Mouse (Mus musculus): ENCODE data around the gene Pde10a. TPM values are rescaled to one million over a fixed set of nuclear protein-coding genes. Genes with fewer than 3 reads are reported as not detected.

Pde10a gene
- polyA plus RNA-seq, 1 experiment from 2014 or later: 3.5 TPM

DNA sequence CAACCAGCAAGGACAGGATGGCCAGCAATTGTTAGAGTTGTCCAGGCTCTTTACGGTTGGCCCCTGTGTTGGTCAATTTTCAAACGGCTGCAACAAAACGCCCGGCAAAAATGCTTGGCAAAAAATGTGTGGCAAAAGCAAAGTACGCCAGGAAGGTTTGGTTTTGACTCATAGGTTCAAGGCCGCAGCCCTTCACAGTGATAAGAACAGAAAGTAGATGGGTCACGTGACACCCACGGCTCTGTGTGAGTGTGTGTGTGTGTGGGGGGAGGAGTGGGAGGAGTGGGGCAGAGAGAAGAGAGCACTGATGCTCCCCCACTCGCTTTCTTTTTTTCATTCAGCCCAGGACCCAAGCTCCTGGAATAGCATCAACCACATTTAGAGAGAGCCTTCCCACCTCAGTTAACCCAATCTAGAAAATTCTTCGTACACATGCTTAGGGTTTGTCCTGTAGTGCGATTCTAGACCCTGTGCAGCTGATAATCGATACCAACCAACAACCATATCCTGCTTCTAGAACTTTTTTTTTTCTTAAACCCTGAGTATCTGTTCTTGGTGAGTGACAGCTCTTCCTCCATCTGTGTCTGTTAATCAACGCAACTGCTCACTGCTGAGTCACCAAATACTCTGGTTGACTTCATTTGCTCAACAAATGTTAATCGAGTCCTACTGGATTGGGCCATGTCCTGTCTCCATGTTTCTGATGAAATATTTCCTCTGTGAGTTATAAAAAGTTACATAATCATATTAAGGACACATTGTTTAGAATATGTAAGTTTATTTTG, 37.1 kb downstream of the Pde10a start:
- no peak for DNase-seq (ENCODE audit: low spot score)
- H3K4me1 ChIP-seq: no peaks in the 10 kb centered on the region
- H3K36me3 ChIP-seq: no peaks in the 10 kb centered on the region
- H3K27ac ChIP-seq: no peak overlapping the region
- WGBS: 77% methylated on average over 14 of the region's 14 CpGs
- H3K4me3 ChIP-seq: no peak overlapping the region
- H3K9me3 ChIP-seq: no peaks in the 10 kb centered on the region
- H3K27me3 ChIP-seq (ENCODE audit: insufficient read depth, poor library complexity, severe bottlenecking): peaks cover 6% of the 10 kb centered on the region; the same call in 1 of the 2 replicates

DNA sequence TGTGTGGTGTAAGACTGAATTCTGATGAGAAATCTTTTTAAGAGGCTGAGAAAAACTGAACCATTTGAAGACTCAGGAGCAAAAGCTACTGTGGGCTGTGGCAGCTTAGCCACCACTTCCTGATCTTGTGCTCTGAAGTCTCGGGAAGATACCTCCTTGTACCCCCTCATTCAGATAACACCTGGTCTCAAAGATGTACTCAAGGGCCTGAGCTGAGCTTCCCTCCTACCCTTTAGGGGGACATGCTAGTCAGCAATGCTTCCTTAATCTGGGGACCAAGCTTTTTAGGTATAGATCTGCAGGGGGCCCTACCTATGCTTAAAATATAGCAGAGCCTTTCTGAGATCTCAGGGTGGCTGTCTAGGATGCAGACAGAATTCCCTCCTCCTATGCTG, 37.7 kb downstream of the Pde10a start:
- Histone ChIP-seq H3K4me3 (no peak overlapping the region), H3K36me3 (no peaks in the 10 kb centered on the region), H3K9me3 (no peaks in the 10 kb centered on the region), H3K27me3 (ENCODE audit: insufficient read depth, poor library complexity, severe bottlenecking) (peaks cover 4% of the 10 kb centered on the region; the same call in 1 of the 2 replicates), H3K4me1 (no peaks in the 10 kb centered on the region), H3K27ac (no peak overlapping the region)
- DNase-seq (ENCODE audit: low spot score): no peak
- 56% methylated on average over 1 of the region's 1 CpGs for WGBS

DNA sequence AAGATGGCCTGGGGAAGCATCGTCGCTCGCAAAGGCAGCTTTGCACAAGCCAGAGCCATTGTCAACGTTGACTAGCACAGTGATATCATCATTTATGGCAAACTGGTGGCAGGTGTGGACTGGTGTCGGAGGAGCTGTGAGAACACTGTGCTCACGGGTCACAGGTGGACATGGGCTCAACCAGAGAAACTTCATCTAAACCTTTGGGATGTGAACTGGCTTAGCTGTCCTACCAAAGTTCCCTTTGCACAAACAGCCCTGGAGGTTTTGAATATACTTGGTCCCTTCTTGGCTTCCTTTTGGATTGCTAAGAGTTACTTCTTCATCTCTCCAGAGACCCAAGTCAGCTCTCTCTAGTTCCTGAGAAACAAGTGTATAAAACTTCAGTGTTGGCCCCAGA, 41.7 kb downstream of the Pde10a start, which contains the start of gene Gm17087:
Gene Gm17087 (minus strand): TSS at position 101 of the 400 bp plus-strand sequence.
- 85% methylated on average over 6 of the region's 6 CpGs for WGBS
- H3K36me3 ChIP-seq: no peaks in the 10 kb centered on the region

DNA sequence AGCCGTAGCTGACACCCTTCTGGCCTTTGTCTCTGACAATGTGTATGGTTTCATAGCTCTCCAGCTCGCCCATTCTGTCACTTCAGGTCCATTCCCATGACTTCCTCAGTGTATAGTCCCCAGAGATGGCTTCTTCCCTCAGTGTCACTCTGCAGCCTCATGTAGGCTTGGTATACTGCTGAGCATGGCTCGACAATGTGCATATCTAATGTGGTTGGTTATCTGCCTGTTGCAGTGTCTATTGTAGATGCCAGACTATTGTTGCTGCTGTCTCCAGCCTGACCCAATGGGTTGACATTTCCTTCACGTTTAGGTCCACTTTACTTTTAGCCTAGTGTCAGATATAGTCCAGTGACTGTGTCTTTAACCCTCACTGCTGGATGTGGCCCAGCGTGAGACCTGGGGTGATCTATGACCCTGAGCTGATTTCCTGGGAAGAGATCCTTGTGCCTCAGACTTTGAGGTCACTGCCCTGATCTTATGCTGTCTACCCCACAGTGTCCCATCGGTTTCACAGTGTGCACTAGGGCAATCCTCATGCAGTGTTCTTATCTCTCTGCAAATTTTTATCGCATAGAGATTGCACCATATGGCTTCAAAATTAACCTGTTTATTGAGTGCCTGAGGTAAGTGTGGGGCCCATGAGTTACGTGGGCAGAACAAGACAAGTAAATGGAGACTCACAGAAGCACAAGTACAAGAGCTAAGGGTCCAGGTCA, 48.5 kb downstream of the Pde10a start:
- Histone ChIP-seq H3K27me3 (ENCODE audit: insufficient read depth, poor library complexity, severe bottlenecking) (0 out of 2 replicates have a peak, but pooled peaks cover 4% of the 10 kb centered on the region), H3K27ac (no peak overlapping the region)
- WGBS: 65% methylated on average over 8 of the region's 8 CpGs

More for the DNA sequence above, 41.7 kb downstream of the Pde10a start, which contains the start of gene Gm17087:
- Histone ChIP-seq H3K9me3 (no peaks in the 10 kb centered on the region), H3K4me1 (no peaks in the 10 kb centered on the region), H3K27me3 (ENCODE audit: insufficient read depth, poor library complexity, severe bottlenecking) (0 out of 2 replicates have a peak, but pooled peaks cover 4% of the 10 kb centered on the region), H3K4me3 (no peak within 1 kb of the TSS), H3K27ac (no peak within 1 kb of the TSS)
- no peak for DNase-seq (ENCODE audit: low spot score)

DNA sequence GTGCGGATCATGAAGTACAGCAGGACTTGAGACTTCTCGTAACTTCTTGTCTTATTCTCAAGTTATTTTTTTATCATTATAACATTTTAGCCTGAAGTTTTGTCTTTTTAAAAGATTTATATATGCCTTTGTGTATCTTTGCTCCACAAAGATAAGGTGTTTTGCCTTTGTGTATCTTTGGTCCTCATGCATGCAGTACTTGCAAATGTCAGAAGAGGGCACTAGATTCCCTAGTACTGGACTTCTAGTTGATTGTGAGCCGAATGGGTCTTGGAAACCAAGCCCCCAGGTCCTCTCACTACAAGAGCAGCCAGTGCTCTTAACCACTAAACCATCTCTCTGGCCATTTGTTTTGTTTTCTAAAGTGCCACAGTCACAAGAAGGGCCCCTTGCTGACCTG, 55.2 kb downstream of the Pde10a start:
- no peaks in the 10 kb centered on the region for H3K36me3 ChIP-seq
- DNase-seq (ENCODE audit: low spot score): no peak
- no peak overlapping the region for H3K4me3 ChIP-seq
- no peaks in the 10 kb centered on the region for H3K9me3 ChIP-seq
- H3K27ac ChIP-seq: no peak overlapping the region
- WGBS: 65% methylated on average over 3 of the region's 3 CpGs
- no peaks in the 10 kb centered on the region for H3K27me3 ChIP-seq (ENCODE audit: insufficient read depth, poor library complexity, severe bottlenecking)
- no peaks in the 10 kb centered on the region for H3K4me1 ChIP-seq

More for the DNA sequence above, 48.5 kb downstream of the Pde10a start:
- DNase-seq (ENCODE audit: low spot score): no peak
- Histone ChIP-seq H3K36me3 (no peaks in the 10 kb centered on the region), H3K9me3 (no peaks in the 10 kb centered on the region), H3K4me3 (no peak overlapping the region), H3K4me1 (0 out of 2 replicates have a peak, but pooled peaks cover 5% of the 10 kb centered on the region)

DNA sequence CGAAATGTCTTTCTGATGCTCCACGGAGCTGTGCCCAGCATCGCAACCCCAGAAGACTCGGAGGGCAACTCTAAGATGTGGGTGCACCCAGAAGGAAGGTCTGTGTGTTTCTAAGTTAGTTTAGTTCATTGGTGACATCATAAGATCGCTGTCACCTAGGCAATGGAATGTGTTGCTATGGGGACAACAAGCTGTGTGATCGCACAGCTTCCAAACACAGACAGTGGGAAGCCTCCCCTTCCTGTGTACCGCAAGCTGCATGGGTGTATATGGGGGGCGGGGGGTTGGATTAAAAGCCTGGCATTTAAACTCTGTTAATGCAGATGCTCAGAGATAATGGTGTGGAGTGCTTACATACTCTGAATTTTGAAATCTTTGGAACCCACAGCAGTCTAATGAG, 56.4 kb downstream of the Pde10a start:
- no peaks in the 10 kb centered on the region for H3K4me1 ChIP-seq
- WGBS: 80% methylated on average over 8 of the region's 8 CpGs
- no peaks in the 10 kb centered on the region for H3K27me3 ChIP-seq (ENCODE audit: insufficient read depth, poor library complexity, severe bottlenecking)
- no peaks in the 10 kb centered on the region for H3K9me3 ChIP-seq
- no peaks in the 10 kb centered on the region for H3K36me3 ChIP-seq
- H3K27ac ChIP-seq: no peak overlapping the region
- no peak for DNase-seq (ENCODE audit: low spot score)
- H3K4me3 ChIP-seq: no peak overlapping the region

DNA sequence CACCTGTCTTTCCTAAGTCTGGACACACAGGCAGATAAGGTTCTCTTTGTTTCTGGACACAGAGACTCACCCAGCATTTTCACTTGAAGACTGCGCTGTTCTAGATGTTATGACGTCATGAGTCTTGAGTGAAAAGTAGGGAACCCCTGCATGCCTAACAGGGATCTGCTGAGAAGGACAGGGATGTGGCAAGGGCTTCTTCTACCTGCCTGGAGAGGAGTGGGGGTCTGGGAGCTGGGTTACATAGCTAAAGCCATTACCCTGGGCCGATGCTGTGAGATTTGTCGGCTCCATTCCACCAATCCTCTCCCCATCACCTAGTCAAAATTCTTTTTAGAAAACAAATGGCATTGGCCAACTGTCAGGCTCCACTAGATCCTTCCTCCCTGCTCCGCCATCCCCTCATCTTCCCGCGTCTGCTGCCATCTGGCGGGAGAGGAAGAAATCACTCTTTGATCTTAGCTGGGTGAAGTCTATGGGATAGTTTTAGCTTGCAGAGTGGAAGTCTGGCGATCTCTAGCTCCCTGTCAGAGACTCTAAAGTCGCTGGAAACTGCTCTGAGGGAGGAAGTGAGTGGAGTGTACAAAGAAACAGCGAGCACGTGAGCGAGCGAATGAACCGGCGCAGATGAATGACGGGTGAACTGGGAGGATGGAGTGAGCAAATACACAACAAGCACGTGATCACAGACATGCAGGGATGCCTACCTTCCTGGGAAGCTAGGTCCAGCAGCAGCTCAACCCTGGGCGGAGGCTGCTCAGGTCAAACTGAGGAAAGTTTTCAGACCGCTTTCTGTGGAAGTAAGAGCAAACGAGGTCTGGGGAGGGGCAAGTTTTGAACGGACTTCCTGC, 67.5 kb downstream of the Pde10a start:
- Histone ChIP-seq H3K4me3 (peak overlapping the region; percentile 39), H3K27ac (no peak overlapping the region), H3K27me3 (ENCODE audit: insufficient read depth, poor library complexity, severe bottlenecking) (peaks cover 22% of the 10 kb centered on the region), H3K4me1 (no peaks in the 10 kb centered on the region; the same call in 1 of the 2 replicates), H3K9me3 (no peaks in the 10 kb centered on the region), H3K36me3 (no peaks in the 10 kb centered on the region)
- 16% methylated on average over 22 of the region's 22 CpGs for WGBS
- no peak for DNase-seq (ENCODE audit: low spot score)

GRCm38 (mm10) chr17:8597790-8598189, 72.6 kb downstream of the Pde10a start:
- WGBS: 7% methylated on average over 7 of the region's 7 CpGs

GRCm38 (mm10) chr17:8602976-8603375, 77.8 kb downstream of the Pde10a start:
- H3K27ac ChIP-seq: no peak overlapping the region
- no peak overlapping the region for H3K4me3 ChIP-seq
- peak; percentile 58 for DNase-seq (ENCODE audit: low spot score)
- H3K9me3 ChIP-seq: no peaks in the 10 kb centered on the region
- H3K27me3 ChIP-seq (ENCODE audit: insufficient read depth, poor library complexity, severe bottlenecking): peaks cover 32% of the 10 kb centered on the region
- H3K4me1 ChIP-seq: no peaks in the 10 kb centered on the region
- WGBS: 93% methylated on average over 3 of the region's 3 CpGs
- H3K36me3 ChIP-seq: no peaks in the 10 kb centered on the region

More at GRCm38 (mm10) chr17:8597790-8598189, 72.6 kb downstream of the Pde10a start:
- no peak overlapping the region for H3K4me3 ChIP-seq
- no peaks in the 10 kb centered on the region for H3K9me3 ChIP-seq
- no peaks in the 10 kb centered on the region for H3K36me3 ChIP-seq
- H3K27me3 ChIP-seq (ENCODE audit: insufficient read depth, poor library complexity, severe bottlenecking): peaks cover 37% of the 10 kb centered on the region
- DNase-seq (ENCODE audit: low spot score): peak; percentile 76
- no peaks in the 10 kb centered on the region; the same call in 1 of the 2 replicates for H3K4me1 ChIP-seq
- H3K27ac ChIP-seq: no peak overlapping the region

DNA sequence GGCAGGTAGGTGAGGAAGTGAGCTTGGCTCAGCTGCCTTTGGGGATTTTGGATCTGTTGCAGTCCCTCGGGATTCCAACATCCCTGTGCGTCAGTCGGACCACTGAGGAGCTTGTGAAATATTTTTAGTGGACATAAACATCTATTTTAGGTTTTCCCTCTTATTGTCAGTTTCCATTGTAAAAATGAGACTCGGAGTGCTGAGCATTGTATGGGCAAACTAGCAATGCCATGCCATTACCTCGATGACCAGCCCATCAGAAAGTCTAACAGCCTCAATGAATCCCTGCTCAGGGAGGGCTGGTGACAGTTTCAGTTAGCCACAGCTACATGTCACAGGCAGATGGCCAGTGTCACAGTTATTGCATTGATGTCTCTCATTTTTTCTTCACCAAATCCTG, 80.7 kb downstream of the Pde10a start:
- WGBS: 76% methylated on average over 5 of the region's 5 CpGs
- peak; percentile 33 for DNase-seq (ENCODE audit: low spot score)
- Histone ChIP-seq H3K27me3 (ENCODE audit: insufficient read depth, poor library complexity, severe bottlenecking) (peaks cover 29% of the 10 kb centered on the region), H3K4me1 (no peaks in the 10 kb centered on the region), H3K36me3 (no peaks in the 10 kb centered on the region), H3K9me3 (no peaks in the 10 kb centered on the region), H3K4me3 (no peak overlapping the region), H3K27ac (no peak overlapping the region)

DNA sequence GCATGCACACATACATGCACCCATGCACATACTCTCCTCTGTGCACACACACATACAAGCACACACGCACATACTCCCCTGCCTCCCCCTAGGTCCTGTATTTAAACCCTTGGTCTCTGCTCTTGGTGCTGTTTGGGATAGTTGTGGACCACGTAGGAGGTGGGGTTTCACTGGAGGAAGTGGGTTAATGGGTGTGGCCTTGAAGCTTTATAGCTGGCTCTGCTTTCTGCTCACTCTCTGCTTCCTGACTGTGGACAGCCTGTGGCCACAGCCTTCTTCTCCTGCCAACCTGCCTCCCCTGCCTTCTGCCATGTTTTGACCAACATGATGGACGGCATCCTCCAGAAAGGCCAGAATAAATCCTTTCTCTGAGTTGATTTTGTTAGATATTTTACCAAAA, 81.5 kb downstream of the Pde10a start:
- peak; percentile 42 for DNase-seq (ENCODE audit: low spot score)
- Histone ChIP-seq H3K27me3 (ENCODE audit: insufficient read depth, poor library complexity, severe bottlenecking) (peaks cover 27% of the 10 kb centered on the region), H3K27ac (no peak overlapping the region), H3K4me1 (no peaks in the 10 kb centered on the region), H3K36me3 (no peaks in the 10 kb centered on the region), H3K9me3 (no peaks in the 10 kb centered on the region), H3K4me3 (no peak overlapping the region)
- WGBS: 75% methylated on average over 3 of the region's 3 CpGs

- H3K27me3 ChIP-seq (ENCODE audit: insufficient read depth, poor library complexity, severe bottlenecking): peaks cover 21% of the 10 kb centered on the region; the same call in 1 of the 2 replicates
- no peaks in the 10 kb centered on the region for H3K36me3 ChIP-seq
- DNase-seq (ENCODE audit: low spot score): peak; percentile 62
- H3K4me3 ChIP-seq: no peak overlapping the region
- whole genome bisulfite sequencing: 68% methylated on average over 4 of the region's 4 CpGs
- no peak overlapping the region for H3K27ac ChIP-seq
- H3K9me3 ChIP-seq: no peaks in the 10 kb centered on the region
- H3K4me1 ChIP-seq: no peaks in the 10 kb centered on the region
Observed at GRCm38 (mm10) chr17:8611916-8612315, 86.7 kb downstream of the Pde10a start.
